Mouse (Mus musculus): Measurements from ENCODE around the gene Sbf1. TPM values are rescaled to one million over a fixed set of nuclear protein-coding genes. Genes with fewer than 3 reads are reported as not detected.

Gene Sbf1
- polyA plus RNA-seq (2017; shearing (Covaris generic)): 66.9 TPM

GRCm38 (mm10) chr15:89315190-89315731 is at the start of gene Sbf1:
Gene Sbf1, minus strand, starts transcription at chr15:89315311.

GRCm38 (mm10) chr15:89355241-89356187 is 40.4 kb upstream of the Sbf1 start, which contains the start of the genes Lmf2 and Ncaph2:
Gene Lmf2, minus strand, starts transcription at chr15:89355659.
Gene Ncaph2, plus strand, starts transcription at chr15:89355719.

GRCm38 (mm10) chr15:89334271-89334670 is 19.2 kb upstream of the Sbf1 start, which contains the start of gene Miox:
Gene Miox, plus strand, starts transcription at chr15:89334398.

GRCm38 (mm10) chr15:89322670-89323522 is 7.8 kb upstream of the Sbf1 start, which contains the start of gene Adm2:
Gene Adm2, plus strand, starts transcription at chr15:89322720.

Other genes starting within 250 kb of the Sbf1 start
- gene Trabd, start 240.2 kb downstream of the Sbf1 start, polyA plus RNA-seq (2017; shearing (Covaris generic)): 48.7 TPM
- gene Selenoo, start 226.2 kb downstream of the Sbf1 start, polyA plus RNA-seq (2017; shearing (Covaris generic)): 4.5 TPM
- 34.3 TPM for gene Tubgcp6, start 192.2 kb downstream of the Sbf1 start, polyA plus RNA-seq (2017; shearing (Covaris generic))
- 65.7 TPM for gene Hdac10, start 186.6 kb downstream of the Sbf1 start, polyA plus RNA-seq (2017; shearing (Covaris generic))
- gene Mapk12, start 174.6 kb downstream of the Sbf1 start, polyA plus RNA-seq (2017; shearing (Covaris generic)): 5.4 TPM
- 46.0 TPM for gene Mapk11, start 165.7 kb downstream of the Sbf1 start, polyA plus RNA-seq (2017; shearing (Covaris generic))
- 4.4 TPM for gene Plxnb2, start 134.5 kb downstream of the Sbf1 start, polyA plus RNA-seq (2017; shearing (Covaris generic))
- 30.5 TPM for gene Dennd6b, start 118.8 kb downstream of the Sbf1 start, polyA plus RNA-seq (2017; shearing (Covaris generic))
- gene Ppp6r2, start 103.8 kb downstream of the Sbf1 start, polyA plus RNA-seq (2017; shearing (Covaris generic)): 5.8 TPM
- not detected for gene Adm2, start 7.4 kb upstream of the Sbf1 start, polyA plus RNA-seq (2017; shearing (Covaris generic))
- not detected for gene Miox, start 19.1 kb upstream of the Sbf1 start, polyA plus RNA-seq (2017; shearing (Covaris generic))
- gene Lmf2, start 40.3 kb upstream of the Sbf1 start, polyA plus RNA-seq (2017; shearing (Covaris generic)): 75.3 TPM
- gene Ncaph2, start 40.4 kb upstream of the Sbf1 start, polyA plus RNA-seq (2017; shearing (Covaris generic)): 203 TPM
- gene Sco2, start 58.5 kb upstream of the Sbf1 start, polyA plus RNA-seq (2017; shearing (Covaris generic)): 6.0 TPM
- gene Tymp, start 61.7 kb upstream of the Sbf1 start, polyA plus RNA-seq (2017; shearing (Covaris generic)): 0.57 TPM
- 0.92 TPM for gene Odf3b, start 64.0 kb upstream of the Sbf1 start, polyA plus RNA-seq (2017; shearing (Covaris generic))
- 0.25 TPM for gene Klhdc7b, start 69.6 kb upstream of the Sbf1 start, polyA plus RNA-seq (2017; shearing (Covaris generic))
- gene Syce3, start 95.2 kb upstream of the Sbf1 start, polyA plus RNA-seq (2017; shearing (Covaris generic)): not detected
- gene Cpt1b, start 110.6 kb upstream of the Sbf1 start, polyA plus RNA-seq (2017; shearing (Covaris generic)): 0.32 TPM
- 8.6 TPM for gene C730034F03Rik, start 114.3 kb upstream of the Sbf1 start, polyA plus RNA-seq (2017; shearing (Covaris generic))
- gene Gm44502, start 114.4 kb upstream of the Sbf1 start, polyA plus RNA-seq (2017; shearing (Covaris generic)): not detected
- gene Chkb, start 114.6 kb upstream of the Sbf1 start, polyA plus RNA-seq (2017; shearing (Covaris generic)): 104 TPM
- gene Mapk8ip2, start 138.6 kb upstream of the Sbf1 start, polyA plus RNA-seq (2017; shearing (Covaris generic)): 0.10 TPM
- 27.1 TPM for gene Arsa, start 162.1 kb upstream of the Sbf1 start, polyA plus RNA-seq (2017; shearing (Covaris generic))
- not detected for gene Shank3, start 184.3 kb upstream of the Sbf1 start, polyA plus RNA-seq (2017; shearing (Covaris generic))